Mouse (Mus musculus) left cerebral cortex, adult 18-20 months (tissue): Measurements from ENCODE around the gene Ip6k1. TPM values are rescaled to one million over a fixed set of nuclear protein-coding genes. Genes with fewer than 3 reads are reported as not detected.
A peak's percentile ranks its signal among the peaks of the same experiment; 100 is the strongest.
"Not testable (repeated sequence)": the region's sequence is repeated elsewhere in the genome, so short reads cannot be mapped to it uniquely, and the experiment has no call there.

ENCODE experiments used
- DNase-seq, 2 experiments: peaks; one replicate each; pipeline ENCODE4 v3.0.0; 2021 to 2022; ENCODE audit warnings: low spot score in 2 of 2, mixed read lengths in 1 of 2
- total RNA-seq, 2 experiments: library from RNA; stranded (reverse); gene quantifications; 2 replicates each; pipeline ENCODE4 v1.2.3; 2021

The Ip6k1 gene
- total RNA-seq, 2 experiments from 2014 or later = 199 to 224 TPM

DNA sequence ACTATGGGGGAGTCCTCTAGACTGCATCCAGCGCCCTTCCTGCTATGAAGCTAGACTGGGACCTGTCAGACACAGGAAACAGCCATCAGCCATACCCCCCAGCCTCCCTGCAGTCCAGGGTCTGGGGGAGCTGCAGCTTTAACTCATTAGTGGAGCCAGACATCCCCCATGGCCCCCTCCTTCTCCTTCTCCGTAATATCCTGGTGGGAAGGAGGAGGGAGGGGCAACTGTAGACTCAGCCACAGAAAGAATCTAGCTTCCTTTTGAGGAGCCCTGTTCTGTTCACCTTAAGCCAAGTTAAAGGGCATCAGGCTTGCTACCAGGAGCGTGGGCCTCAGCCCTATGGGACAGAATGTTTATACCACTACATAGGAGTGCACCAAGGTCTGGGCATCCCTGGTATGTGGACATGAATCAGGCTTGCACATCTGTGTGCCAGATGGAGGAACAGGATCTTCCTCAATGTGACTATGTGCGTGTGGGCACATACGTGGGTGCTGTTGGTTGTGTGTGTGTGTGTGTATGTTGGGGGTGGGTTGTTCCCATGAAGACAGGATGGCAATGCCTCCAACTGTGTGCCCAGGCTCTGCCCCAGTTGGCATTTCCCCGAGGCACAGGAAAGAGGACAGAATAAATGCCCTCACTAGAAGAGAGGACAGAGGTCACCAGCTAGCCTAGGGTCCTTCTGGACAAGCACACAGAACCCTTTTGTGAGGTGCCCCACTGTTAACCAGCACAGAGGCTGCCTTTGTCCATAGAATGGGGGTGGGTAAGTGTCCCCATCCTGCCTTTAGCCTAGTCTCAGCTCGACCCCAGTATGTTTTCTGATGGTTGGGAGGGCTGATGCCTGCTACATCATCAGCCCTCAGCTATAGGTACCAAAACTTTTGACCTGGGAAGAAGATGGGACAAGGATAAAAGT lies 20.4 kb upstream of the Ip6k1 start:
- peak; percentile 48 to 61 for DNase-seq

DNA sequence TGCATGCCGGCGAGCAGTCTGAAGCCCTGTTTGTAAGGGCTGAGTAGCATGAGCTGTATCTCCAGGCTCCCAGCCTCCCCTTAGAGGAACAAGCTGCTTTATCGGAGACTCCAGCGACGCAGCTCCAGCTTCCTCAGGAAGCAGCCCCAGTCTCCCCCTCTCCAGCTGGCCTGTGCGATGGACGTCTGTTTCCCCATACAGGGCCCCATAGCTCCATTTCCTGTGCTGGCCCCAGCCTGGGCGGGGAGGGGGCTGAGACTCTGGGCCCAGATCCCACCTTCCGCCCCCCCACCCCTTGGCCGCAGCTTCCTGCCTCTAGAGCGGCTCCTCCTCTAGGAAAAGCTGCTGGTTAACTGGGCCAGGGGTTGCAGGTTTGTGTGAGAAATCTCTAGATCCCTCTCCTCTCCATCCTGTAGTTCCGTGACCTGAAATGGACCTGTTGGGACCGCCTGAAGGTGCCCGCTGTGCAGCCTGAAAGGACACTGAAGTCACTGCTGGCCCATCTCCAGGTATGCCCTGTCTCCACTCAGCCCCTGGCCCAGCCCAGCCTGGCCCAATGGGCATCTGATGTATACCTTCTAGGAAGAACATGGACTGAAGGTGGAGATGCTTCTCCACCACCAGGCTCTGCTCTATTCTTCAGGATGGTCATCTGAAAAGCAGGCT lies 19.5 kb upstream of the Ip6k1 start, which contains the start of gene Gm20661:
TSS of gene Gm20661 (plus strand) at position 378 of the 666 bp plus-strand sequence.
- peak in 1 of 2 experiments; percentile 20 for DNase-seq

DNA sequence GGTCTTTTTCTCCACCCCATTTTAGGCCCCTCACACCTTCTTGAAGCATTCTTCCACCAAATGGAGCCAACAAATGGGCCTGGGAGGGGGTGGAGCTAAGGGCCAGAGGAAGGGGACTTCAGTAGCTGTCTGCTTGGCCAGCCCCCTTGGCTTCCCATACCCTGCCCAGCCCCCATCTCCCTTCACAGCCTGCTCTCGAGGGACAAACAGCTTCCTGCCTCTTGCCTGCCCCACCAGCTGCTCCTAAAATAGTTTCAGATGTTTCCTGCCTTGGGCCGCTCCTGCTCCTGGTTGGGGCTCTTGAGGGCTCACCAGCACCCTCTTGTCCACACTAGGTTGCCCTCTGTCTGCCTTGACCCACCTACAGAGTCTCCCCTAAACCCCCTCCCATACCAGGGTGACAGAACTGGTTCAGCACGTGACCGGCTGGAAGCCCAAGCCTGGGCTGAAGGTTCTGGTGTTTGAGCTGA lies 18.8 kb upstream of the Ip6k1 start:
- DNase-seq = no peak

- DNase-seq = no peak
Observed at GRCm38 (mm10) chr9:107984052-107984753, 18.1 kb upstream of the Ip6k1 start.

- DNase-seq = no peak
Observed at GRCm38 (mm10) chr9:107984754-107985055, 17.6 kb upstream of the Ip6k1 start.

DNA sequence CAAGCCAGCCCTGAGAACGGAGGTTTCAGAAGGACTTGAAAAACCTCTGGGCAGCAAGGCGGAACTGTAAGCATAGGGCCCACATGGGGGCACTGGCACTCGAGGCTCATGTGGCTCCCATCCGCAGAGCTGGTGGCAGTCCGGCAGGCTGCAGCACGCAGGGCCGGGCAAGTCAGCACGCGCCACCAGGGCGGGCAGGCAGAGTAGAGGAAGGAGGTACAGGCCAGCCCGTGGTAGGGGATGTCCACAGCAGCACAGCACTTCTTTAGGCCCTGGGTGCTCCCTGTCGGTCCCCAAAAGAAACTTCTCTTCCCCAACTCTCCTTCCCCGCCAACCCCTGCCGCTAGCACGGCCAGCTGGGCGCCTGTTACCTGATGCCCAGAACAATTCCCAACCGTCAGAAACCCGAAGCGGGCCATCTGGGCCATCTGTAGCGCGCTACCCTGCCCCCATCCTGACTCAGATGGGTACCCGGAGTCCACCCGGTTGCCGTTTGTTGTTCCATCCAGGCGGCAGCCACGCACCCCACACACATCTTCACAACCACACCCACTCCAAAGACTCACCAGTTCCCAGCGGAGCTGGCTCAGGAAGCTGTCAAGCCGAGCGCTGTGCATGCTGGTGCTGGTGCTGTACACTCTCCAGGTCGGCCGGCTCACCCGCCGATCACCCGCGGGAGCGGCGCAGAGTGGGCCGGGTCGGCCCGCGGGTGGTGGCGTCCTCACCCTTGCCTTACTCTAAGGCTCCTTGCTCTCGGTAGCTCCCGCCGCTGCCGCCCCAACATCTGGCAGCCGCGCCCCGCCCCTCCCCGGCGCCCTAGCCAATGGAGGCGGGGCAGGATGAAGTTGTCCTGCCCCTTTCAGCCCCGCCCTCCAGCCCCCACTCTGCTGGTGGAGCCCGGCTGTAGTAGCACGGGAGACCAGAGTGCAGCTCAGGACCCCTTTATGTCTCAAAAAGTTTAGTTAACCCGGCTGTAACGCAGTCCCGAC lies 16.9 kb upstream of the Ip6k1 start, which contains the start of gene Inka1:
TSS of gene Inka1 (minus strand) at position 749 of the 989 bp plus-strand sequence.
- DNase-seq = peak; percentile 68 to 79

DNA sequence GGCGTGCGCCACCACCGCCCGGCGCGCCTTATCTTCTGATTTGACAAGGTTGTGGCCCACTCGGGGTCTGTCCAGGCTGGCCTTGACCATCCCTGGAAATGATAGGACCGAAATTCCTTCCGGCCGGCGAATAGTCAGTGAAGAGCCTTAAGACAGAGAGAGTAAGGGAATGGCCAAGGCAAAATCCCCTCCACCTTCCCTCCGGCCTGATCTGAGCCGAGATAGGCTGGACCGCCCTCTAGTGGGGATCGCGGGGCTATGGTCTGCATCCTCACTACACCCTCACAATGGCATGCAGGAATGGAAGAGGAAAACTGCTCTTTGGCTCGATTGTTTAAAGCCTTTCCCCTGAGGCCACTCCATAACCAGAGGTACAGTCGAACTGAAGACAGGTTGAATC lies 15.9 kb upstream of the Ip6k1 start:
- peak; percentile 79 to 81 for DNase-seq

DNA sequence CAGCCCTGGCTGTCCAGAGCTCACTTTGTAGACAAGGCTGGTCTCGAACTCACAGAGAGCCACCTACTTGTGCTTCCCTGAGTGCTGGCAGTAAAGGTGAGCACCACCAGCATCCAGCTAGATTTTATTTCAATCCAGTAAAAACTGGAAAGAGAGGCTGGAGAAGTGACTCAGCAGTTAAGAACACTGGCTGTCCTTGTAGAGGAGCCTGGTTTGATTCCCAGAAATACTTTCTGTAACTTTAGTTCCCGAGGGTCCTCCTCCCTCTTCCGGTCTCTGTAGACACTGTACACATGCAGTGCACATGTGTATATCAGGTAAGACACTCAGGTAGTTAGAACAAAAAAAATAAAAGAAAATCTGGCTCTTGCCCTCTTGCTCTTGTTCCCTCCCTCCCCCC lies 14.4 kb upstream of the Ip6k1 start:
- no peak for DNase-seq

DNA sequence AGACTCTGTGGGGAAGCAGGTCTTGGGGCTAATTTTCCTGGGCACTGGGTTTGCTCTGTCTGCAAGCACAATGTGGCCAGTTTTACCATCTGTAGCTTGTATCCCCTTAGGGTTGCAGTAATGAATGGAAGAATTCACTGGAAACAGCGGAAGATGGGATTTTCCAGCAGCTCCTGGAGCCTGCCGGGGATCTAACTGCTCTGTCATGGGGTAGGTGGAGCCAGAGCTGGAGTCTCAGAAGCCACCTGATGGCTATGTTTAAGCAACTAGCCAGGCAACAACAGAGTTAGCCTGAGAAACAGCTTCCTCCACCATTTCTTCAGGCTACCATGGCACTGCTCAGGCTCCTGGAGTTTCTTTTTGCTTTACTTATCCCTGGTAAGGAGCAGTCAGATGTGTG lies 10.1 kb upstream of the Ip6k1 start, which contains the start of gene Cdhr4:
TSS of gene Cdhr4 (plus strand) at position 301 of the 400 bp plus-strand sequence.
- DNase-seq = no peak

- no peak for DNase-seq
Observed at GRCm38 (mm10) chr9:107993013-107993412, 9.3 kb upstream of the Ip6k1 start.

- no peak for DNase-seq
Observed at GRCm38 (mm10) chr9:107994464-107994863, 7.8 kb upstream of the Ip6k1 start.

GRCm38 (mm10) chr9:107995513-107995912 lies 6.8 kb upstream of the Ip6k1 start:
- DNase-seq = no peak

DNA sequence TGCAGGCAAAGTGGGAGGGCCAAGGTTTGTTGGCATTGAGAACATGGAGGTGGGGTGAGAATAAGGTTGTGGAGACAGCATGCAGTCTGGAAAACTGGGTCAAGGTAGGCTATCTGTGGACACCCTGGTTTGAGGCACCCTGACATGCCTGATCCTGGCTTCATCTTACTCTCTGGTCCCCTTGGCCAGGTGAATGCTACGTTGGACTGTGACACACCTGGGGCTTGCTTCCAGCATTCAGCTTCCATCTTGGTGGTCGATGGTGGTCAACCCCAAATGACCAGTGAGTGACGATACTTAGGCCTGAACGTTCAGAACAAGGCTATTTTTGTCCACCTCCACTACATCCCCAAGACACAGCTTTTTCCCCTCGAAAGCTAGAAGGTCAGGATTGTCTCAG lies 6.3 kb upstream of the Ip6k1 start, which contains the start of gene Gm20662:
TSS of gene Gm20662 (plus strand) at position 301 of the 400 bp plus-strand sequence.
- no peak for DNase-seq

GRCm38 (mm10) chr9:108002778-108003530 lies 653 bp downstream of the Ip6k1 start:
- DNase-seq = peak in 1 of 2 experiments; percentile 34

- DNase-seq = no peak
Observed at GRCm38 (mm10) chr9:108003531-108003890, 1.2 kb downstream of the Ip6k1 start.

GRCm38 (mm10) chr9:108008041-108008440 lies 5.7 kb downstream of the Ip6k1 start:
- no peak for DNase-seq

DNA sequence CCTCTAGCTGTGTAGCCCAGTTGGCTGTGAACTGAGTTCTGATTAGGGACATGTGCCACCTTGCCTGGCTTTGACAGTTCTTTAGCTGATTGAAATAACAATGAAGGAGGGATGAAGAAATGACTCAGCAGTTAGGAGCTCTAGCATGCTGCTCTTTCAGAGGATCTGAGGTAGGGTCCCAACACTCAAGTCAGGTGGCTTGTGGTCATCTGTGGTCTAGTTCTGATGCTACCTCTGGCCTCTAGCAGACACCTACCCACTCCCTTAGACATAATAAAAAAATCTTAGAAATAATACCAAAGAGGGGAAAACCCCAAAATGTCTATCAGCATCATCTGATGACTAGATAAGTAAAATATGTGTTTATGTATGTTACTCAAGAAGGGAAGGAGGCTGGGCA lies 8.1 kb downstream of the Ip6k1 start:
- no peak for DNase-seq

- DNase-seq = not testable (repeated sequence)
Observed at GRCm38 (mm10) chr9:108013577-108013976, 11.3 kb downstream of the Ip6k1 start.

DNA sequence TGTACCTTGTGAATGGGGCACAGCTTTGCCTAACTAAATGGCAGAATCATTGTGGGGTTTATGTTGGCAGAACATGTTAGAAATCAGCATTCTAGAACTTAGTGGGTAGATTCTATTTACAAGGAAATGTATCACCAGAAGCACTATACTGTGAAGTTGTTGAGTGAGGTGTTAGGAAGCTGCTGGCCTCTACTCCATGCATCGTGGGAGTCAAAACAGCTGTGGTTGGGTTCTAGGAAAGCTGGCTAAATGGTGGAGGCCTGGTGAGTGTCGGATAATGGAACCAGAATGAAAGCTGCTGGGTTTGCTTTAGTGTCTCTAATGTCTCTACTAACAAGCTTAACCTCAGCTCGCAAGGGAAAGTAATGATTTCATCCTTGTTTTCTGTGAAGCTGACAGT lies 14.8 kb downstream of the Ip6k1 start:
- DNase-seq = peak; percentile 45 to 51
